Mouse (Mus musculus) gastrocnemius, postnatal 10 days (tissue): ENCODE measurements around the gene Atxn10. TPM values are rescaled to one million over a fixed set of nuclear protein-coding genes. Genes with fewer than 3 reads are reported as not detected.
"Not testable (repeated sequence)": the region's sequence is repeated elsewhere in the genome, so short reads cannot be mapped to it uniquely, and the experiment has no call there.

Source experiments
- DNase-seq: peaks from one replicate; pipeline ENCODE4 v3.0.0; 2021; ENCODE audit warnings: mixed read lengths
- total RNA-seq, 2 experiments: library from RNA; stranded (reverse); gene quantifications; 2 replicates each; pipeline ENCODE4 v1.2.3; 2021

Atxn10 gene
- total RNA-seq, 2 experiments from 2014 or later = 69.7 to 78.9 TPM

DNA sequence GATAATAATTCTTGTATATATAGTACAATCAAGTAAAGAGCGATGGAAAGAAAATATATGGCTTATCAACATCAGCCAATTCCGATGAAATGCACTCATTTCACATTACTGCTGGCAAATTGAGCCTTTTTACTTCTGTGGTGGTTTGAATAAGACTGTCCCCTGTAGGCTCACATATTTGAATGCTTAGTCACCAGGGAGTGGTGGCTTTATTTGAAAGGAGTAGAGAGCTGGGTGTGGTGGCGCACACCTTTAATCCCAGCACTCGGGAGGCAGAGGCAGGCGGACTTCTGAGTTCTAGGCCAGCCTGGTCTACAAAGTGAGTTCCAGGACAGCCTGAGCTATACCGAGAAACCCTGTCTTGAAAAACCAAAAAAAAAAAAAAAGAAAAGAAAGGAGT, 2.5 kb upstream of the Atxn10 start:
- DNase-seq = not testable (repeated sequence)

DNA sequence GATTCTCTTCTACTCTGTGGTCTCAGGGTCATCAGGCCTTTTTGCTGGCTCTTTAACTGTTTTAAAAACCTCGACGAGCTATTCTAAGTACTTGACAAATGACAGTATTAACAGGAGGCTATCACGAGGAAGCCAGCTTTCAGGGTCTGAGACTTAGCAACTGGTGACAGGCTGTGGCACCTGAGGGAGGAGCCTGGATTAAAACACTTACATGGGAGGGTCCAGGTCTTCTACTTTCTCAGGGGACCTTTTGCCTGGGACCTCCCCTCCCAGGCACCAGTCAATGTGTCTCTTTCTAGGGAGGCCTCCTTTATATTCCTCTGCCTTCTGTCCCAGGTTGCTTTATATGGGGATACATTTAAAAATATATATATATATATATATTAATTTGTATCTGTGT, 1.8 kb upstream of the Atxn10 start:
- DNase-seq = no peak

- peak; percentile 75 for DNase-seq
These were observed 401 bp downstream of the Atxn10 start for GRCm38 (mm10) chr15:85336301-85336991.

DNA sequence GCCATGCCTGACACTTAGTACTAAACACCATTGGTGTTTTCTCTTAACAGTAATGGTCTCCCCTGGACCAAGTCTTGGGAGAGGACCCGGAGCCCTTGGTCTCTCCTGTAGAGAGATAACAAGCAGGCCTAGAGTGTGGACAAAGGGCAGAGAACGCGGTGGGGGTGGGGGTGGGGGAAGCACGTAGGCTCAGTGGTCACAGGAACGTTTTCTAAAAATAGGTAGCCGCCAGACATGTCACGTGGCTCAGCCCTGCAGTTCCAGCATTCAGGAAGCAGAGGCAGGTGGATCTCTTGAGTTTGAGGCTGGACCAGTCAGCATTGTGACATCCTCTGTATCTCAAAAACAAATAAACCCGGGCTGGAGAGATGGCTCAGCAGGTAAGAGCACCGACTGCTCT, 1.2 kb downstream of the Atxn10 start:
- no peak for DNase-seq

DNA sequence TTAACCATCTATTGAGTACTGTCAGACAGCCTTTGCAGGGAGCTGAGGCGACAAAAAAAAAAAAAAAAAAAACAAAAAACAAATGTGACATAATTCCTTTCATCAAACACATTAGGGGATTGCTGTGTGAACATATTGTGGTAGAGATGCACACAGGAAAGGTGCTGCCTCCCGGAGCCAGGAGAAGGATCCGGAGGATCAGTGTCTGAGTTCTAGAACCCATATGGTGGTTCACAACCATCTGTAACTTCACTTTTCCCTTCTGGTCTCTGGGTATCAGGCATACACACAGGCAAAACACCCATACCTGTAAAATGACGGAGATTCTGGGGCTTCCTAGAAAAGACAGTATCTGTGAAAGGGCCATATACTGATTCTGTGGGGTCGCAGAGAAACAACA, 1.9 kb downstream of the Atxn10 start:
- DNase-seq = no peak

DNA sequence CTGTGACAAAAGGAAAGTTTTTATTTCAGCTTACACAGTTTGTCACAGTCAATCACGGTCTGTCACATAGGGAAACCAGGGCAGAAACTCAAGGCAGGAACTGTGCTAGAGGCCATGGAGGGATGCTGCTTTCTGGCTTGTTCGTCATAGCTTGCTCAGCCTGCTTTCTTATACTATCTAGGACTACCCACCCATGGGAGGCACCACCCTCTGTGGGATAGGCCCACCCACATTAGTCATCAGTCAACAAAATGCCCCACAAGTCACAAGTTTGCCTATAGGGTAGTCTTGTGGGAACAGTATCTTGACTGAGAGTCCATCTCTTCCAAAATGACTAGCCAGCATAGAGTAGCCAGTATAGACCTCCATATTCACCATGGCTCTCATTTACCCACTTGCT, 6.2 kb downstream of the Atxn10 start:
- no peak for DNase-seq

GRCm38 (mm10) chr15:85344673-85345072, 8.6 kb downstream of the Atxn10 start:
- no peak for DNase-seq

- DNase-seq = no peak
These were observed 11.1 kb downstream of the Atxn10 start for GRCm38 (mm10) chr15:85347058-85347700.

- DNase-seq = no peak
These were observed 14.1 kb downstream of the Atxn10 start for GRCm38 (mm10) chr15:85350144-85350543.

- no peak for DNase-seq
These were observed 18.0 kb downstream of the Atxn10 start for GRCm38 (mm10) chr15:85354060-85354459.

GRCm38 (mm10) chr15:85356112-85356511, 20.1 kb downstream of the Atxn10 start:
- DNase-seq = no peak

DNA sequence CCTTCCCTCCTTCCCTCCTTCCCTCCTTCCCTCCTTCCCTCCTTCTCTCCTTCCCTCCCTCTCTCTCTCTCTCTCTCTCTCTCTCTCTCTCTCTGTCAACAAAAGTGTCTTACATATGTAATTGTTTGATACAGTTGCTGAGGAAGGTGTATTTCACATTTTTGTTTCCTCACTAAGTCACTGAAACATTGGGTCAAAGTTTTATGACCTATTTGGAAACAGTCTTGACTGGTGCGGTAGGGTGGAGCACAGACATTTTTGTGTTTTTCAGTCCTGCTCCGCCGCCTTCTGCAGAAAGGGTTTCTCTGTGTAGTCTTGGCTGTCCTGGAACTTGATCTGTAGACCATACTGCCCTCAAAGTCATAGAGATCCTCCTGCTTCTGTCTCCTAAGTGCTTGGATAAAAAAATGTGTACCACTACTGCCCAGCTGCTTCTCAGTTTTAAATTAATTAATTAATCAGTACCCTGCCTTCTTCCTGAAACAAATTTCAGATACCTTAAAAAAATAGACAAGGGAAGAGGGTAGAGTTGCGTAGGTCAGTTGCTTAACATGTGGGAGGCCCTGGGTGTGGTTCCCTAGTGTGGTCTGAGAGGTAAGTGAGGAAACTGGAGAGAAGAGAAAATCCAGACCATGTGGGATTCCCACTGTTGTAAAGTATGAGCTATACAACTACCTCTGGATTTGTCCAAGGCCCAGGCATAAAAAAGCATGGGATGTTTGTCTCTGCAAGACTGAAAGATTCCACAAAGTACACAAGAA, 21.6 kb downstream of the Atxn10 start:
- no peak for DNase-seq

DNA sequence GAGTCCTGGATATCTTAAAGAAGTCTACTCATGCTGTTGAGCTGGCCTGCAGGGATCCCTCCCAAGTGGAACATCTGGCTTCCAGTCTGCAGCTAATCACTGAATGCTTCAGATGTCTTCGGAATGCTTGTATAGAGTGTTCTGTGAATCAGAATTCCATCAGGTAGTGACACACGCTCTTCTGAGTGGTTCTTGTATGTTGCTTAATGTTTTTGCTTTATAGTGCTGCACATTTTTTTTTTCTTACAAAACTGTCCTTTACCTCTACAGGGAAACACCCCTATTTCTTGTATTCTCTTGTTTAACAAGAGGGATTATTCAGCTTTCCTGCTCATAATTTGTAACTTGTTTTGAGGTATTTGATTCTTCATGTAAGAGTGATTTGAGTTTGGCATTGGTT, 23.4 kb downstream of the Atxn10 start:
- no peak for DNase-seq

DNA sequence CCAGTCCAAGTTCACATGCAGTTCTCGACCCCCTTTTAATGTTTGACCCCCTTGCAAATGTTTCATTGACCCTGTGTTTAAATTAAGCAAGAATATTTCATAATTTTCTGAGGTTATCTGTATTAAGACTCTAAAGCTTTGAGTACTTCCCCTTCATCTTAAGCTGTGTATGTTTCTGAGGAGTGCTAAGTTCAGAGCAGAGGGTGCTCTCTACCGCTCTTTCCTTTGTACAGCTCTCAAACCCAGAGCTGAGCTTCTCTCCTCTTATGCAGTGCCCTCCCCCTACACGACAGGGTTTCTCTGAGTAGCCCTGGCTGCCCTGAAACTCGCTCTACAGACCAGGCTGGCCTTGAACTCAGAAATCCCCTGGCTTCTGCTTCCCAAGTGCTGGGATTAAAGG, 23.9 kb downstream of the Atxn10 start:
- no peak for DNase-seq

- DNase-seq = no peak
These were observed 28.3 kb downstream of the Atxn10 start for GRCm38 (mm10) chr15:85364366-85364765.

- DNase-seq = no peak
These were observed 30.9 kb downstream of the Atxn10 start for GRCm38 (mm10) chr15:85366938-85367337.

GRCm38 (mm10) chr15:85369765-85370164, 33.7 kb downstream of the Atxn10 start:
- no peak for DNase-seq

- DNase-seq = no peak
These were observed 37.1 kb downstream of the Atxn10 start for GRCm38 (mm10) chr15:85373125-85373524.

DNA sequence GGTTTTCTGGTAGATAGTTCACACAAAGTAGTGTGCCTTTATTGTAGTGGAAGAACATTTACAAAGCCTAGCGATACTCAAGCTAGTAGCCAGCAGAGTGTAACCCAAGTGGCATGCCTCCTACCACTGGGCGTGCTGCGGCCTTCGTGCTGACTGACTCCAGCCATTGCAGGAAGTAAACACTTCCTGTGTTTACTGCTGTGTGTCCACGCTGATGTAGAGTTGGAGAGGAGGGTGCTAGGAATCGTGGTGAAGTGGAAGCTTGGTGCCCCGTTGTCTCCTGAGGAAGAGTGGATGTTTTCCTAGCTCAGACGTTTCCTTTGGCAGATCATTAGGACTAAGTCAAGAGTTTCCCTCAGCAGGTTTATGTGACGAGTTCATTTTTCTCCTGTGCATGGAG, 47.4 kb downstream of the Atxn10 start:
- DNase-seq = peak; percentile 8

DNA sequence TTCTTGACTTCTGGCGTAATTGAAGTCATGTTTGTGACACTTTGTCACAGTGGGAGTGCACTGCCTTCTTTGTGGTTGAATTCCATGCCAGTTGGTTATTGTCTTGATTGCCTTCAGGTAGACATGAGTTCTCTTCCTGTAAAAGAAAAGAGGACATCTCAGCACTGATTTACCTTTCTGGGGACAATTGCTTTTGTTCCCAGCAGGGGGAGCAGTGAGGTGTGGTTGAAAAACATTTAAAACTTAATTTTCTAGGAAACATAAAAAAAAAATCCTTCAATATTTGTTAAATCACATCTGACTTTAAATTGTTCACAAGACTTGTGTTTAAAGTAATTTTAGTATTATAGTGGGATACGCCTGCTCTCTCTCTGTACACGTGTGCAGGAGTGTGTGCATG, 52.7 kb downstream of the Atxn10 start:
- no peak for DNase-seq

DNA sequence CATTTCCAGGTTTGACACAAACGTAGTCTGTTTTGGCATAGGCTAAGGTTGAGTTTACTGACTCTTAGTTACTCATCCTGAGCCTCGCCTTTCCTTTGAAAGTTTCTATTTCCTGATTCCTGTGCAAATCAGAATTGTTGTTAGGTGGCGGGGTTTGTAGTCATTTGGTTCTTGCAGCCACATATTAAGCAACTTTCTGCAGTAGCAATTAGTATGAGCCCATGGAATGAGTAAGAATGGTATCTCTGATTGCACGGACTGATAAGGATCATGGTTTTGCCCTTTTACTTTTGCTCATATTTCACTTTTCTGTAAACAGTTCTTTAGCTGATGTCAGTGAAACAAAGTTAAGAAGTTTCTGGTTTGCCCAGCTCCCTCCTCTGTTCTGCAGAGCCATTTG, 53.9 kb downstream of the Atxn10 start:
- DNase-seq = no peak

DNA sequence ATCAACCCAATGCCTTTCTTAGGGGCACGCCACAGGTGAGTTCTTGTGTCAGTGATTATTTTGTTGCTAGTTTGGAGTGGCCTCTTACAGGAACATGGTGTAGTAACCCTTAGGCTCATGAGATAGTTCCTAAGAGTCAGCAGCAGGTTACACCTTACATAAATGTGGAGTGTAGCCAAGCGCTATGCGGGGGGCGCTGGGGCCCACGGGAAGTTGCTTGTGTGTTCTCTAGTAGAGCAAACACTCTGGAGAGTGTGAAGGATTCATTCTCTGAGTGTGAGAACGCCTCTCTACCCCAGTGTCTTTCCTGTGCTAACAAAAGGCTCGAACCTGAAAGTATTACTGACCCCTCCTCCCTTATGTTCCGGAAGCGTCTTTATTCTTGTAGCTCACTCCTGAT, 59.3 kb downstream of the Atxn10 start:
- DNase-seq = no peak

- no peak for DNase-seq
These were observed 65.9 kb downstream of the Atxn10 start for GRCm38 (mm10) chr15:85401926-85402325.
